Mouse (Mus musculus): ENCODE data around the gene Zfp518b.
A peak's percentile ranks its signal among the peaks of the same experiment; 100 is the strongest.

Gene Zfp518b

GRCm38 (mm10) chr5:38684164-38684911 lies at the start of gene Zfp518b:
TSS of gene Zfp518b (minus strand) at chr5:38684826.
- peak; percentile 47 to 80 for DNase-seq (ENCODE audit: low spot score in 2 of 2)

GRCm38 (mm10) chr5:38708940-38709581 lies 24.4 kb upstream of the Zfp518b start:
- DNase-seq (ENCODE audit: low spot score in 2 of 2): no peak

GRCm38 (mm10) chr5:38707364-38708075 lies 22.9 kb upstream of the Zfp518b start:
- no peak for DNase-seq (ENCODE audit: low spot score in 2 of 2)

- no peak for DNase-seq (ENCODE audit: low spot score in 2 of 2)
Observed at GRCm38 (mm10) chr5:38702941-38703340, 18.3 kb upstream of the Zfp518b start.

- DNase-seq (ENCODE audit: low spot score in 2 of 2): no peak
Observed at GRCm38 (mm10) chr5:38702091-38702490, 17.5 kb upstream of the Zfp518b start.

GRCm38 (mm10) chr5:38698466-38698865 lies 13.8 kb upstream of the Zfp518b start:
- DNase-seq (ENCODE audit: low spot score in 2 of 2): no peak

- DNase-seq (ENCODE audit: low spot score in 2 of 2): no peak
Observed at GRCm38 (mm10) chr5:38698046-38698445, 13.4 kb upstream of the Zfp518b start.

GRCm38 (mm10) chr5:38696616-38697375 lies 12.2 kb upstream of the Zfp518b start:
- DNase-seq (ENCODE audit: low spot score in 2 of 2): no peak

GRCm38 (mm10) chr5:38692859-38693258 lies 8.2 kb upstream of the Zfp518b start:
- DNase-seq (ENCODE audit: low spot score in 2 of 2): no peak

- DNase-seq (ENCODE audit: low spot score in 2 of 2): no peak
Observed at GRCm38 (mm10) chr5:38689186-38689585, 4.6 kb upstream of the Zfp518b start.

GRCm38 (mm10) chr5:38687694-38688093 lies 3.1 kb upstream of the Zfp518b start:
- no peak for DNase-seq (ENCODE audit: low spot score in 2 of 2)

GRCm38 (mm10) chr5:38658836-38659235 lies 25.8 kb downstream of the Zfp518b start:
- DNase-seq (ENCODE audit: low spot score in 2 of 2): no peak

GRCm38 (mm10) chr5:38656204-38656603 lies 28.4 kb downstream of the Zfp518b start:
- no peak for DNase-seq (ENCODE audit: low spot score in 2 of 2)

GRCm38 (mm10) chr5:38655421-38655928 lies 29.2 kb downstream of the Zfp518b start:
- DNase-seq (ENCODE audit: low spot score in 2 of 2): no peak

- no peak for DNase-seq (ENCODE audit: low spot score in 2 of 2)
Observed at GRCm38 (mm10) chr5:38654571-38654970, 30.1 kb downstream of the Zfp518b start.

GRCm38 (mm10) chr5:38653101-38653500 lies 31.5 kb downstream of the Zfp518b start:
- no peak for DNase-seq (ENCODE audit: low spot score in 2 of 2)

GRCm38 (mm10) chr5:38651455-38651854 lies 33.2 kb downstream of the Zfp518b start:
- no peak for DNase-seq (ENCODE audit: low spot score in 2 of 2)

GRCm38 (mm10) chr5:38641526-38641925 lies 43.1 kb downstream of the Zfp518b start:
- DNase-seq (ENCODE audit: low spot score in 2 of 2): no peak

- DNase-seq (ENCODE audit: low spot score in 2 of 2): no peak
Observed at GRCm38 (mm10) chr5:38636301-38636749, 48.3 kb downstream of the Zfp518b start.

- no peak for DNase-seq (ENCODE audit: low spot score in 2 of 2)
Observed at GRCm38 (mm10) chr5:38635696-38636095, 48.9 kb downstream of the Zfp518b start.

- no peak for DNase-seq (ENCODE audit: low spot score in 2 of 2)
Observed at GRCm38 (mm10) chr5:38634321-38635164, 50.1 kb downstream of the Zfp518b start.

Measured in thymus, postnatal 10 days (tissue).